Mouse (Mus musculus): ENCODE results near the gene Naa80.
A peak's percentile ranks its signal among the peaks of the same experiment; 100 is the strongest.
"Not testable (repeated sequence)": the region's sequence is repeated elsewhere in the genome, so short reads cannot be mapped to it uniquely, and the experiment has no call there.

Gene Naa80

DNA sequence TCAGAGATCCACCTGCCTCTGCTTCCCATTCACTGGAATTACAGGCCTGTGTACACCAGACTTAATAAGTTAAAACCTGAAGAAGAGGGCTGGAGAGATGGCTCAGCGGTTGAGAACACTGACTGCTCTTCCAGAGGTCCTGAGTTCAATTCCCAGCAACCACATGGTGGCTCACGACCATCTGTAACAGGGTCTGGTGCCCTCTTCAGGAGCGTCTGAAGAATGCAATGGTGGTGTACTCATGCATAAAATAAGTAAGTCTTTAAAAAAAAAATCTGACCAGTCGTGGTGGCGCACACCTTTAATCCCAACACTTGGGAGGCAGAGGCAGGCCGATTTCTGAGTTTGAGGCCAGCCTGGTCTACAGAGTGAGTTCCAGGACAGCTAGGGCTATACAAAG, 4.9 kb upstream of the Naa80 start:
- DNase-seq: not testable (repeated sequence)

GRCm38 (mm10) chr9:107575579-107576356, 2.9 kb upstream of the Naa80 start:
- DNase-seq: peak; percentile 63

GRCm38 (mm10) chr9:107576357-107577107, 2.2 kb upstream of the Naa80 start, which contains the start of gene Hyal1:
Gene Hyal1, plus strand, starts transcription at chr9:107576927.
- peak; percentile 82 for DNase-seq

- no peak for DNase-seq
Measured at GRCm38 (mm10) chr9:107577871-107578270, 816 bp upstream of the Naa80 start.

DNA sequence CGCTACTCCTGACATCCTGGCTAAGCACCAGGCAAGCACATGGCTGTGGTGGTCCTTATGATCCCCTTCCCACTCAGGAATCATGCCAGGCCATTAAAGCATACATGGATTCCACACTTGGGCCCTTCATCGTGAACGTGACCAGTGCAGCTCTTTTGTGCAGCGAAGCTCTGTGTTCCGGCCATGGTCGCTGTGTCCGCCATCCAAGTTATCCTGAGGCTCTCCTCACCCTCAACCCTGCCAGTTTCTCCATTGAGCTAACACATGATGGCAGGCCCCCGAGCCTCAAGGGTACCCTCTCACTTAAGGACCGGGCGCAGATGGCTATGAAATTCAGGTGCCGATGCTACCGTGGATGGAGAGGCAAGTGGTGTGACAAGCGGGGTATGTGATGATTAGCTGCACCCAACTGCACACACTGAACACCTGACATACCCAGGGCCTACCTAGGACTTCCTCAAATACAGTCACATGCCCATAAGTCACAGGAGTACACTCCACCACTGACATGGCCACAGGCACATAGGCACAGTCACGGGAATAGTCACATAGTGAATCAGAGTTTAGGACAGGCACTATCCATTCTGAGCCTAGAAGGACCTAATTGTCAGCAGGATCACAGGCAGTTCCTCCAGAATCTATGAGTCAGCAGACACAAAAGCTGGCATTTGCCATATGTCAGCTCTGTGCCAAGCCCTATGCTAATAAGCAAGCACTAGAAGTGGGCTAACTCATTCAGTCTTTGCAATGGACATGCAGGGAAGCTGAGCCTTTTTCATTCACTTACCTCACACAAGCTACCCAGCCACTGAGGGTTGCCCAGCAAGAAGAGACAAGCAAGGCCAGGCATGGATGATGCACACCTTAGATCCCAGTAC, 575 bp downstream of the Naa80 start:
- DNase-seq: no peak

DNA sequence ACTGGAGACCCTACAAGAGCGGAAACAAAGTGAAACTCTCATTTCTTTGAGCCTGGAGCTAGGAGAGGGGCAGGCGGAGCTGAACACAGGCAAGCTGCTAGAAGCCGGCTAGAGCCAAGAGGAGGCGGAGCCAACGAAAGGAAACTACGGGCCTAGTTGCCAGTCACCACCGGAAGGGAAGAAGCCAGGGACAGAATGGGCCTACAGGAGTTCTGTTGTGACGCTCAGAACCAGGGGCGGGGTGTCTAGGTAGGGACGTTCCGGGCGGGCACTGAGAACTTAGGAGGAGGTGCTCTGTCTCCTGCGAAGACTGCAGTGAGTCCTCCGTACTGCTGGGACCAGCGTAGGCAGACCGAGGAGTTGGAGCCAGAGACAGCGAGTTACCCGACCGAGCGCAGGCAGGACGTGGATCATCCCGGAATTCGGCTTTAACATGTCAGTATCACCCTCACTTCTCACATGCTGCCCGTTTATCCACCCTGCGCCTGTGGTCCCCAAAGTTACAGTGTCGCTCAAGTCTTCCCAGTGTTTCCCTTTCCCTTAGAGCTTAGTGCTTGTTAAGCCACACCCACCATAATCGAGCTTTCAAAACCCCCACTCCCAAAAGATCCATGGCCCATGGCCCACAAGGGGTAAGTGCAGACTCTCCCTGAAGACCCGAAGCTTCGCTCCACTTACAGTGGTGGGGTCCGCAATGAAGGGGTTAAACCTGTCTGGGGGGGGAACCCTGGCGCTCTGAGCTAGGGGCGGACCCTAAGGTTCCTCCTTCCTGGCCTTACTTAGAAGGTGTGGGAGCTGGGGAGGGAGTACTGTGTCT, 2.0 kb downstream of the Naa80 start, which contains the start of gene Hyal3:
Gene Hyal3 (plus strand): TSS at position 318 of the 817 bp plus-strand sequence.
- DNase-seq: peak; percentile 96

GRCm38 (mm10) chr9:107581584-107581983, 2.9 kb downstream of the Naa80 start:
- DNase-seq: no peak

GRCm38 (mm10) chr9:107582509-107583062, 3.9 kb downstream of the Naa80 start:
- peak; percentile 61 for DNase-seq

DNA sequence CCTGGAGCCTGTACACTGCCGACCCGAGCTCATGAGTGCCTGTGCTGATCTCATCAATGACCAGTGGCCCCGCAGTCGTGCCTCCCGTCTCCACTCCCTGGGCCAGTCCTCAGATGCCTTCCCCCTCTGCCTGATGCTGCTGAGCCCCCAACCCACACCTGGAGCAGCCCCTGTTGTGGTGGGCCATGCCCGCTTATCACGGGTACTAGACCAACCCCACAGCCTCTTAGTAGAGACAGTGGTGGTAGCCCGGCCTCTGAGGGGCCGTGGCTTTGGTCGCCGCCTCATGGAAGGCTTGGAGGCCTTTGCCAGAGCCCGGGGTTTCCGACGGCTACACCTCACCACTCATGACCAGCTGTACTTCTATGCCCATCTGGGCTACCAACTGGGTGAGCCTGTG, 4.5 kb downstream of the Naa80 start:
- no peak for DNase-seq

GRCm38 (mm10) chr9:107586504-107586903, 7.8 kb downstream of the Naa80 start:
- no peak for DNase-seq

DNA sequence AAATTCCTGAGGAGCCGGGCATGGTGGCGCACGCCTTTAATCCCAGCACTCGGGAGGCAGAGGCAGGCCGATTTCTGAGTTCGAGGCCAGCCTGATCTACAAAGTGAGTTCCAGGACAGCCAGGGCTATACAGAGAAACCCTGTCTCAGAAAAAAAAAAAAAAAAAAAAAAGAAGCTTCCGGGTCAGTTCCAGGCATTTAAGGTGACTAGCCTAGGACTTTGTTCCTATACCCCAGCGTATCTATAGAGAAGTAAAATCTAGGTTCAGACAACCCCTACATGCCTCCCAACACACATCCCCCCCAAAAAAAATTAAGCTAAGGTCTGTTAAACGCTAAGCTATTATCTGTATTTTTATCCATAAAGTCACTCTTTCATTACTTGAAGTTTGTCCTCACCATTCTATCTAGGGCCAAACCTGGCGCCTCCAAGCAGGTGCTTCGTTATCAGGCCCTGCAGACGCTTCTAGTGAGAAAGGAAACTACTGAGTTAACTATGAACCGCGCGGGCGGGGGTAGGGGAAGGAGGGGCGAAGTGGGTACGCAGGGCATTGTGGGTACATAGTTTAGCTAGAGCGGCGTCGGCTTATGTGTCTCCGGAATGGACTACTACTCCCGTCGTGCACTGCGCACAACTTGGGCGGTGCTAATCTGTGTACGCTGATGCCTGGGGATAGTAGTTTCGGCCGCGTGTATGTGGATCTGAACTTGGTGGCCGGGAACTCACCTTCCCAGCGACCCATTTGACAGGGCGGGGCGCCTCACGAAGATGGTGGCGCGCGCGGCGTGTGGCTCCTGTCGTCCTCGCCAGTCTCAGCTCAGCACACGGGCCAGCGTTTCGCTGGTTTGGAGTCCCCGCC, 8.5 kb downstream of the Naa80 start, which contains the start of gene Ifrd2:
Gene Ifrd2 (plus strand): TSS at position 669 of the 859 bp plus-strand sequence.
- DNase-seq: peak; percentile 99

GRCm38 (mm10) chr9:107587833-107588639, 9.3 kb downstream of the Naa80 start:
- DNase-seq: peak; percentile 80

DNA sequence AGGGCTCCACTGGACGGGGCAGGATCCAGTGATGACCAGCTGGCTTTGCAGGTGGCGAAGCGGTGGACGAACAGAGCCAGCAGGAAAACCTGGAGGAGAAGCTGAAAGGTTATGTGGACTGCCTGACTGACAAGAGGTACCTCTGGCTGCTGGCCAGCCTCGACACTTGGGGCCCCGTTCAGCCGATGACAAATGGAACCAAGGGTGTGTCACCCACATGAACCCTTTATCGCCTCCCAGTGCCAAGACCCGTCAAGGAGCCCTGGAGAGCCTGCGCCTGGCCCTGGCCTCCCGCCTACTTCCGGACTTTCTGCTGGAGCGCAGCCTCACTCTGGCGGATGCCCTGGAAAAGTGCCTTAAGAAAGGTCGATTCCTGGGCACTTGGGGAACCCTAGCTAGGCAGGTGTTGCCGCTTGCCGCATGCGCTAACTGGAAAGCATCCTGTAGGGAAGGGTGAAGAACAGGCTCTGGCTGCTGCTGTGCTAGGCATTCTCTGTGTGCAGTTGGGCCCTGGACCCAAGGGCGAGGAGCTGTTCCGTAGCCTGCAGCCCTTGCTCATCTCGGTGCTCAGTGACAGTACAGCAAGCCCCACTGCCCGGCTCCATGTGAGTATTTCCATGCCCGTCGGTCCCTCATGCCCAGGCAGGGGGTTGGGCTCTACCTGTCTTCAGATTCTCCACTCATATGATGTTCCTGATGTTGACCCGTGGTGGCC, 11.5 kb downstream of the Naa80 start:
- DNase-seq: peak; percentile 77

DNA sequence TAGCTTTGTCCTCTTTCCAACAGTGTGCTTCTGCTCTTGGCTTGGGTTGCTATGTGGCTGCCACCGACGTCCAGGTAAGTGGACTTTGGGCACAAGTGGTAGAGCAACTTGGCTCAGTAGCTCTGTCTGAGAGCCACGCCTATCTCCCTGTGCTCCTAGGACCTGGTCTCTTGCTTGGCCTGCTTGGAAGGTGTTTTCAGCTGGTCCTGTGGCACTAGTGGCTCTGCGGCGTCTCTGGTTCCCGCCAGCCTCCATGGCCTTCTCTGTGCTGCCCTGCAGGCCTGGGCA, 12.0 kb downstream of the Naa80 start:
- peak; percentile 83 for DNase-seq

- peak; percentile 89 for DNase-seq
Measured at GRCm38 (mm10) chr9:107593101-107593976, 14.7 kb downstream of the Naa80 start.

DNA sequence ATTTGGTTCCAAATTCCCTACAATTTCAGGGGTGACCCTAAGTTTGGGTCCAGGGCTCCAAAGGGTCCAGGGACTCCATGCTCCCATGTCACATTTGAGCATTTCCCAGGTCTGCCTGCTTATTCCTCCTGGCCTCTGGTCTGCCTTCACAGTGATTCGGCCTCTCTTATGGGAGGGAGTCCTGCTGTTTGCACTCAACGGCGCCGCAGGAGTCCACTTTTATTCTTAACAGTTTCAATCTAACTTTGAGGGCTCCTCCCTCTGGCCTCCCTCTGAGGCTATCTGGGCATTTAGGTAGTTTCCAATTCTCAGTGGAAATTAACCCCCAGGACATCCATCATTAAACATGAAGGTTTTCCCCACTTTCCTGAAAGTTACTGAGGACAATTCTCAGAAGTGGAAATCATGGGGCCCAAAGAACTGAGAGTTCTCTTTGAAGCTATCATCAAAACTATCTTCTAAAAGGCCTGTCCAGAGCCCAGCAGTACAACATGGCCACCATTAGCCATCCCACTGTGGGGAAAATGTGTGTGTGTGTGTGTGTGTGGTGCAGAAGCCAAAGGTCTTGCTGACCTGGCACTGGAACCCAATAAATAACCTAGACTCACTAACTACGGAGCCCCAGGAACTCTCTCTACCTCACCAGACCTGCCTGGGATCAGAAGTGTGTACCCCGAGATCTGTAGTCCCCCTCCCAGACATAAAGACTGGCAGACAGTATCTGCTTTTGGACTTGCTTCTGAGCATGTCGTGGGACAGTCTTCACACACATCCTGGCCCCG, 15.8 kb downstream of the Naa80 start:
- DNase-seq: peak; percentile 34

All from kidney, adult 11 months (tissue).